Mouse (Mus musculus) neural tube, embryonic 15.5 days (tissue): ENCODE measurements around the gene Sh3bp4. TPM values are rescaled to one million over a fixed set of nuclear protein-coding genes. Genes with fewer than 3 reads are reported as not detected.

Experiments used
- ATAC-seq: fragments of 200-750 bp; cut with Nextera tagmentation; 2 replicates; pipeline ENCODE4 v1.8.0; 2017; ENCODE audit warnings: mild to moderate bottlenecking, moderate TSS enrichment, moderate library complexity; ENCODE audit not compliant: low FRiP score
- H3K27ac ChIP-seq: fragments of 300-500 bp; sonication (generic); replicated peaks from 2 replicates; pipeline ENCODE4 v1.5.1; 2015; ENCODE audit warnings: mild to moderate bottlenecking, inconsistent platforms
- H3K27me3 ChIP-seq: fragments of 300-500 bp; sonication (generic); replicated peaks from 2 replicates; pipeline ENCODE4 v1.6.1; 2015; ENCODE audit warnings: inconsistent platforms
- H3K36me3 ChIP-seq: fragments of 300-500 bp; sonication (generic); 2 replicates; pipeline ENCODE4 v1.6.1; 2015; ENCODE audit warnings: inconsistent platforms
- H3K4me1 ChIP-seq: fragments of 300-500 bp; sonication (generic); 2 replicates; pipeline ENCODE4 v1.6.1; 2015; ENCODE audit warnings: inconsistent platforms
- H3K4me2 ChIP-seq: fragments of 300-500 bp; sonication (generic); 2 replicates; pipeline ENCODE4 v1.6.1; 2015; ENCODE audit warnings: inconsistent platforms, mild to moderate bottlenecking, moderate library complexity
- H3K4me3 ChIP-seq: fragments of 300-500 bp; sonication (generic); replicated peaks from 2 replicates; pipeline ENCODE4 v1.5.1; 2015; ENCODE audit warnings: mild to moderate bottlenecking, inconsistent platforms
- H3K9ac ChIP-seq: fragments of 300-500 bp; sonication (generic); replicated peaks from 2 replicates; pipeline ENCODE4 v1.6.1; 2015; ENCODE audit warnings: mild to moderate bottlenecking, inconsistent platforms
- H3K9me3 ChIP-seq: fragments of 300-500 bp; sonication (generic); replicated peaks from 2 replicates; pipeline ENCODE4 v1.6.1; 2016; ENCODE audit warnings: inconsistent platforms
- WGBS: fragments of 180-500 bp; shearing (Covaris S2); methylation state at CpG from one replicate; pipeline ENCODE4 v1.1.7; 2015; ENCODE audit warnings: mixed read lengths; 5-methylcytosine and 5-hydroxymethylcytosine counted together
- polyA plus RNA-seq: library from polyadenylated mRNA; unstranded; fragments of >200 nt; fragmentation: Nextera tagmentation; extraction: Ambion mirVana; gene quantifications from 2 replicates; pipeline ENCODE4 v1.2.1, GENCODE M21; 2015

The Sh3bp4 gene
- polyA plus RNA-seq, 1 experiment from 2014 or later: 14.2 TPM

DNA sequence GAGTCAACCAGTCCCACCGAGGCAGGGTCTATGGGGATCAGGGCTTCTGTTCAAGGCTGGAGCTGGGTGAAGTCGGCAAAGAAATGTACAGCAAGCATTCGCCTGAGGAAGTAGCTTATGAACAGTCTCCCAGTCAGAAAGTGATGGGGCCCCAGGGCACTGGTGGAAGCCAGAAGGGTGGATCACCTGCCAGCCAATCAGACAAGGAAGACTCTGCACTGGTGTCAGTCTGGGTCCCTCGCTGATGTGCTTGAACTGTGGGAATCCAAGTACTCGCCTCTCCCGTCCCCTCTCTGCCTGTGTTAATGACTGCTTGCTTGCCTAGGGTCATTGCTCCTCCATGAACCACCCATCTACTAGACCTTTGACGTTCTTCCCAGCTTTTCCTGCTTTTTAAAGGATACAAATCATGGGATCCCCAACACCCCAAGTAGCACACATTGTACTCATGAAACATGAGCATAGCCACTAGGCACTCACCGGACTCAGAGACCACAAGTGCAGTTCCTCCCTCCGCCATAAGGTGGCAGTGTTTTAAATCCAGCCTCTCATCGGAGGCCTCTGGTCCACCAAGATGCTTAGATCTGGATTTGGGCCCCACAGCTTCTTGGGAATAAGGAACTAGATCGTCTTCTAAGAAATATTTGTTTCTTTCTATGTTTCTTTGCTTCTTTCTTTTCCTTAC lies 122.5 kb downstream of the Sh3bp4 start:
- Histone ChIP-seq H3K27ac (no peak overlapping the region), H3K4me3 (no peak overlapping the region), H3K4me2 (no peak overlapping the region), H3K27me3 (no peaks in the 10 kb centered on the region), H3K4me1 (peaks cover 3% of the 10 kb centered on the region), H3K9me3 (no peaks in the 10 kb centered on the region), H3K36me3 (no peaks in the 10 kb centered on the region), H3K9ac (no peak overlapping the region)
- 75% methylated on average over 11 of the region's 11 CpGs for WGBS
- no peak for ATAC-seq

DNA sequence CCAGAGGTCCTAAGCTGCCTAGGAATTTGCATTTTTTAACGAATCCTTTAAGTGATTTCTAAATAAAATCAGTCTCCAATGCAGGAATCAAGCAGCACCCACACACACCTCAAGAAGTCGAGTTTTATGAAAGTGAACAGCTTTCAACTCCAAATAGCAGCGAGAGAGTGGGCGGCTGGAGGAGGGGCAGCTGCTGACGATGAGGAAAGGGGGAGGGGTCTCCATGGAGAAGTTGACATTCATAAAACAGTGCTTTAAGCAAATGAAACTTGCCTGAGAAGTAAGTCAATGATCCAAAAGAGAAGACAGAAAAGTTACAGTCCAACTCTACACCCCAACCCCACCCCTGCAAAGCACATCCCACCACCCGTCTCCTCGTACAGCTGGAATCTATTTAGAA lies 123.4 kb downstream of the Sh3bp4 start:
- Histone ChIP-seq H3K4me1 (peaks cover 3% of the 10 kb centered on the region), H3K4me3 (no peak overlapping the region), H3K4me2 (no peak overlapping the region), H3K27ac (no peak overlapping the region), H3K36me3 (no peaks in the 10 kb centered on the region), H3K9ac (no peak overlapping the region), H3K9me3 (no peaks in the 10 kb centered on the region), H3K27me3 (no peaks in the 10 kb centered on the region)
- 77% methylated on average over 7 of the region's 7 CpGs for WGBS
- no peak for ATAC-seq

DNA sequence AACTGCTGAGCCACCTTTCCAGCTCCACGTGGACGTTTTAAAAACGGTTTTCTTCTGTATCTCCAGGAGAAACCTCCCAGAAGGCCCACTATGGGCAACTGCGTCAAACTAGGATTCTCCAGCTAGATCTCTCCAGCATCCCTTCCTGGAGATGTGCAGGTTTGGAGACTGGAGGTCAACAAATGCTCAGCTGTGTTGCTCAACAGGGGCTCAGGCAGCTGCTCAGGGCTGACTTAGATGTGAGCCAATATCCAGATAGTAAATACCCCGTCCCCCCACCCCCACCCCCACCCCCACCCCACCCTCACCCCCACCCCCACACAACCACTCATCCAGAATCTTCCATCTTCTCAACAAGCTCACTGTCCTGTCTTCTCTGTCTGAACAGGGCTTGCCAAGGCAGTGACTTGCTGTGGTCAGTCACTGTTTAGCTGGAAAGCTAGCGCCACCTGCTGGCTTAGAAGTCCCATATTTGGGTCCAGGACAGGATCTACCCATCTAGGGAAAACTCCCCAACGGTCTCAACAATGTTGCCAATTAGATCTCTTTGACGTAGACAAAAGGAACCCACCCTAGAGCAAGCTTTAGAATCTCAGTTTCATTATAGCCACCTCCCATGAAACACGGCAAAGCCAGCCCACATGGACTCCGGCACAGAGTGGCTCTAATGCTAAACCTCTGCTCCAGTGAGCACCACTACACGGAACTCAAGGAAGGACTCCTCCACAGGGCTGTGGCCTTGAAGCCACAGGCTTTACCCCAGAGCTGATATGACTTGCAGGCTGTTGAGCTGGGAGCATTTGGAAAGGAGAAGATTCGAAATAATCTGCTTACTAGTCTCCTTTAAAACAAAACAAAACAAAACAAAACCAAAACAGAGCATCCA lies 125.9 kb downstream of the Sh3bp4 start:
- Histone ChIP-seq H3K4me2 (no peak overlapping the region), H3K36me3 (no peaks in the 10 kb centered on the region), H3K27ac (no peak overlapping the region), H3K4me3 (no peak overlapping the region), H3K4me1 (no peaks in the 10 kb centered on the region), H3K9me3 (no peaks in the 10 kb centered on the region), H3K27me3 (no peaks in the 10 kb centered on the region), H3K9ac (no peak overlapping the region)
- 50% methylated on average over 12 of the region's 12 CpGs for WGBS
- ATAC-seq: peak; percentile 74
